Mouse (Mus musculus): ENCODE results near the gene Hand1. TPM values are rescaled to one million over a fixed set of nuclear protein-coding genes. Genes with fewer than 3 reads are reported as not detected.

The Hand1 gene
- polyA plus RNA-seq (2014; fragmentation: Nextera tagmentation; extraction: Ambion mirVana), result 1.6 and 1.7 TPM in 2 replicates

DNA sequence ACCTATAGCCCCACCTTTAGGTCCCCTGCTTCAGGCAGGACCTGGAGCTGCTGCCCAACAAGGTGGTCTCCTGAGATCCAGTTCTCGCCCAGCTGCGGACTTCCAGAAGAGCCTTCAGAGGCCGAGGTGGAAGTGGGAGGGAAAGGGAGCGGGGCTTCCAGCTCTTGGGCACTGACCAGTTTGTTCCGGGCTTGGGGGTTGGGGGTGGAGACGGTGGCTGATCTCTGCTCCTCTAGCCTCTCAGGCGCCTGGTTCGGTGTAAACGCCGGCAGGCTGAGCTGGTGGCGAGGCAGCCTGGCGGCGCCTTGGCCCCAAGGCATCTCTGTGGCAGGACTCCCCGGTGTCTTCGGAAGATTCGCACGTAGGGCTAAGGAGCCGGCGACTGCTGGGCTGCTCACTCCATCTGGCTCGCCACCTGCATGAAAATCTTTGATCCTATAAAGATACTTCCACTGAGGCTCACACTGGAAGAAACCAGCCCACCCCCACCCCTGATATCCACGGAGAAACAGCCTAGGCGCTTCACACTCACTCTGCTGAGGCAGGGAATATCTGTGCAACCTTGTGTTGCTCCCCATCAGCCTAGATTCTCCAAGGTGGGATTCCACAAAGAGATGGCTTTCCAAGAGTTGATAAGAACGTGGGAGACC lies at the start of gene Hand1:
Gene Hand1, minus strand, starts transcription at position 267 of the 650 bp plus-strand sequence.
- no peak for ATAC-seq (ENCODE audit: low read depth)

GRCm38 (mm10) chr11:57876157-57876556 lies 43.5 kb upstream of the Hand1 start:
- 83% methylated on average over 2 of the region's 2 CpGs for WGBS
- Histone ChIP-seq H3K27ac (replicated peaks; ENCODE audit: low read depth, low read length) (no peak overlapping the region), H3K36me3 (ENCODE audit: control insufficient read depth, insufficient read depth, low read length) (no peaks in the 10 kb centered on the region), H3K4me2 (ENCODE audit: low read depth, low read length) (no peak overlapping the region), H3K9ac (ENCODE audit: low read depth, low read length) (no peak overlapping the region), H3K4me3 (ENCODE audit: low read depth, low read length) (no peak overlapping the region), H3K27me3 (replicated peaks; ENCODE audit: control insufficient read depth, insufficient read depth, low read length) (no peaks in the 10 kb centered on the region), H3K9me3 (ENCODE audit: control insufficient read depth, low read length) (no peaks in the 10 kb centered on the region), H3K4me1 (ENCODE audit: control insufficient read depth, insufficient read depth, low read length) (no peaks in the 10 kb centered on the region)
- ATAC-seq (ENCODE audit: low read depth), result no peak
- DNase-seq (ENCODE audit: low spot score), result no peak

More for the DNA sequence above, at the start of gene Hand1:
- no peak within 1 kb of the TSS for H3K27ac ChIP-seq (replicated peaks; ENCODE audit: low read depth, low read length)
- peaks cover 98% of the 10 kb centered on the region for H3K27me3 ChIP-seq (replicated peaks; ENCODE audit: control insufficient read depth, insufficient read depth, low read length)
- 11% methylated on average over 18 of the region's 23 CpGs for WGBS
- no peaks in the 10 kb centered on the region for H3K36me3 ChIP-seq (ENCODE audit: control insufficient read depth, insufficient read depth, low read length)
- DNase-seq (ENCODE audit: low spot score), result no peak
- H3K4me2 ChIP-seq (ENCODE audit: low read depth, low read length), result peak within 1 kb of the TSS; percentile 25
- peak within 1 kb of the TSS; percentile 18 for H3K4me3 ChIP-seq (ENCODE audit: low read depth, low read length)
- H3K9me3 ChIP-seq (ENCODE audit: control insufficient read depth, low read length), result no peaks in the 10 kb centered on the region
- H3K4me1 ChIP-seq (ENCODE audit: control insufficient read depth, insufficient read depth, low read length), result peaks cover 4% of the 10 kb centered on the region
- H3K9ac ChIP-seq (ENCODE audit: low read depth, low read length), result no peak within 1 kb of the TSS

GRCm38 (mm10) chr11:57873014-57873413 lies 40.4 kb upstream of the Hand1 start:
- Histone ChIP-seq H3K36me3 (ENCODE audit: control insufficient read depth, insufficient read depth, low read length) (no peaks in the 10 kb centered on the region), H3K27ac (replicated peaks; ENCODE audit: low read depth, low read length) (no peak overlapping the region), H3K27me3 (replicated peaks; ENCODE audit: control insufficient read depth, insufficient read depth, low read length) (no peaks in the 10 kb centered on the region), H3K9me3 (ENCODE audit: control insufficient read depth, low read length) (no peaks in the 10 kb centered on the region), H3K4me3 (ENCODE audit: low read depth, low read length) (no peak overlapping the region), H3K9ac (ENCODE audit: low read depth, low read length) (no peak overlapping the region), H3K4me1 (ENCODE audit: control insufficient read depth, insufficient read depth, low read length) (no peaks in the 10 kb centered on the region), H3K4me2 (ENCODE audit: low read depth, low read length) (no peak overlapping the region)
- no peak for DNase-seq (ENCODE audit: low spot score)
- ATAC-seq (ENCODE audit: low read depth), result no peak
- WGBS, result 51% methylated on average over 3 of the region's 3 CpGs

GRCm38 (mm10) chr11:57868753-57869460 lies 36.3 kb upstream of the Hand1 start:
- Histone ChIP-seq H3K36me3 (ENCODE audit: control insufficient read depth, insufficient read depth, low read length) (no peaks in the 10 kb centered on the region), H3K9me3 (ENCODE audit: control insufficient read depth, low read length) (no peaks in the 10 kb centered on the region), H3K27me3 (replicated peaks; ENCODE audit: control insufficient read depth, insufficient read depth, low read length) (no peaks in the 10 kb centered on the region), H3K4me2 (ENCODE audit: low read depth, low read length) (no peak overlapping the region), H3K4me1 (ENCODE audit: control insufficient read depth, insufficient read depth, low read length) (no peaks in the 10 kb centered on the region), H3K4me3 (ENCODE audit: low read depth, low read length) (no peak overlapping the region), H3K9ac (ENCODE audit: low read depth, low read length) (no peak overlapping the region), H3K27ac (replicated peaks; ENCODE audit: low read depth, low read length) (no peak overlapping the region)
- WGBS, result 55% methylated on average over 9 of the region's 9 CpGs
- no peak for ATAC-seq (ENCODE audit: low read depth)
- peak; percentile 42 for DNase-seq (ENCODE audit: low spot score)

- H3K27ac ChIP-seq (replicated peaks; ENCODE audit: low read depth, low read length), result no peak overlapping the region
- no peak overlapping the region for H3K4me3 ChIP-seq (ENCODE audit: low read depth, low read length)
- H3K4me1 ChIP-seq (ENCODE audit: control insufficient read depth, insufficient read depth, low read length), result no peaks in the 10 kb centered on the region
- H3K4me2 ChIP-seq (ENCODE audit: low read depth, low read length), result no peak overlapping the region
- WGBS, result 61% methylated on average over 3 of the region's 7 CpGs
- no peak overlapping the region for H3K9ac ChIP-seq (ENCODE audit: low read depth, low read length)
- ATAC-seq (ENCODE audit: low read depth) (no peak), DNase-seq (ENCODE audit: low spot score) (no peak)
- no peaks in the 10 kb centered on the region for H3K36me3 ChIP-seq (ENCODE audit: control insufficient read depth, insufficient read depth, low read length)
- H3K27me3 ChIP-seq (replicated peaks; ENCODE audit: control insufficient read depth, insufficient read depth, low read length), result no peaks in the 10 kb centered on the region
- no peaks in the 10 kb centered on the region for H3K9me3 ChIP-seq (ENCODE audit: control insufficient read depth, low read length)
These were observed 33.8 kb upstream of the Hand1 start for GRCm38 (mm10) chr11:57866466-57866865.

- no peaks in the 10 kb centered on the region for H3K9me3 ChIP-seq (ENCODE audit: control insufficient read depth, low read length)
- H3K4me2 ChIP-seq (ENCODE audit: low read depth, low read length), result no peak overlapping the region
- peak; percentile 44; the same call in 1 of the 2 replicates for ATAC-seq (ENCODE audit: low read depth)
- no peaks in the 10 kb centered on the region for H3K4me1 ChIP-seq (ENCODE audit: control insufficient read depth, insufficient read depth, low read length)
- H3K27me3 ChIP-seq (replicated peaks; ENCODE audit: control insufficient read depth, insufficient read depth, low read length), result no peaks in the 10 kb centered on the region
- WGBS, result 52% methylated on average over 2 of the region's 8 CpGs
- H3K4me3 ChIP-seq (ENCODE audit: low read depth, low read length), result no peak overlapping the region
- H3K36me3 ChIP-seq (ENCODE audit: control insufficient read depth, insufficient read depth, low read length), result no peaks in the 10 kb centered on the region
- DNase-seq (ENCODE audit: low spot score), result no peak
- no peak overlapping the region for H3K9ac ChIP-seq (ENCODE audit: low read depth, low read length)
- no peak overlapping the region for H3K27ac ChIP-seq (replicated peaks; ENCODE audit: low read depth, low read length)
These were observed 32.0 kb upstream of the Hand1 start for GRCm38 (mm10) chr11:57864577-57864976.

- 84% methylated on average over 7 of the region's 7 CpGs for WGBS
- no peaks in the 10 kb centered on the region for H3K9me3 ChIP-seq (ENCODE audit: control insufficient read depth, low read length)
- no peaks in the 10 kb centered on the region for H3K4me1 ChIP-seq (ENCODE audit: control insufficient read depth, insufficient read depth, low read length)
These were observed 29.5 kb upstream of the Hand1 start for GRCm38 (mm10) chr11:57862088-57862487.

DNA sequence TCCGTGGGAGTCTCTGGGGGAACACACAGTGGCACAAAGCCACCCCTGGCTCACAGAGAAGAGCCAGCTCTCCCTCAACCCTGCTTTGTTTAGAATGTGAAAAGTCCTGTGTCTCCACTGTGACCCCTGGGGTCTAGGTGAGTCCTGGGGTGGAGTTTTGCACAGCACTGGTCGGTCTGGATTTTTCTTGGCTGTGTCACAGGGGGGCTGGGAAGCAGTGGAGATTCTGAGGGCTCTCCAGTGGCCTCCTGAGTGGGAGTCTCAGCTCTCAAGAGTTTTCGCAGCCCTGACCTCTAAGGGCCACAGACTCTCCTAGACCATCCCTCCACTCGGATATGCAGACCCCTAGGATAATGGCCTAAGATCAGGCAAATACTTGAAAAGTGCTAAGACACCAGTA lies 25.1 kb upstream of the Hand1 start:
- no peak overlapping the region for H3K4me3 ChIP-seq (ENCODE audit: low read depth, low read length)
- no peaks in the 10 kb centered on the region for H3K27me3 ChIP-seq (replicated peaks; ENCODE audit: control insufficient read depth, insufficient read depth, low read length)
- H3K4me1 ChIP-seq (ENCODE audit: control insufficient read depth, insufficient read depth, low read length), result no peaks in the 10 kb centered on the region
- no peaks in the 10 kb centered on the region for H3K36me3 ChIP-seq (ENCODE audit: control insufficient read depth, insufficient read depth, low read length)
- 50% methylated on average over 4 of the region's 4 CpGs for WGBS
- no peak for DNase-seq (ENCODE audit: low spot score)
- no peak for ATAC-seq (ENCODE audit: low read depth)
- no peak overlapping the region for H3K9ac ChIP-seq (ENCODE audit: low read depth, low read length)
- H3K4me2 ChIP-seq (ENCODE audit: low read depth, low read length), result no peak overlapping the region
- no peak overlapping the region for H3K27ac ChIP-seq (replicated peaks; ENCODE audit: low read depth, low read length)
- H3K9me3 ChIP-seq (ENCODE audit: control insufficient read depth, low read length), result no peaks in the 10 kb centered on the region

More at GRCm38 (mm10) chr11:57862088-57862487, 29.5 kb upstream of the Hand1 start:
- Histone ChIP-seq H3K9ac (ENCODE audit: low read depth, low read length) (no peak overlapping the region), H3K27ac (replicated peaks; ENCODE audit: low read depth, low read length) (no peak overlapping the region), H3K27me3 (replicated peaks; ENCODE audit: control insufficient read depth, insufficient read depth, low read length) (no peaks in the 10 kb centered on the region), H3K4me3 (ENCODE audit: low read depth, low read length) (no peak overlapping the region), H3K4me2 (ENCODE audit: low read depth, low read length) (no peak overlapping the region), H3K36me3 (ENCODE audit: control insufficient read depth, insufficient read depth, low read length) (no peaks in the 10 kb centered on the region)
- DNase-seq (ENCODE audit: low spot score) (no peak), ATAC-seq (ENCODE audit: low read depth) (no peak)

Measured in embryonic facial prominence, embryonic 14.5 days (tissue).